Mouse (Mus musculus): ENCODE results near the gene Runx2.

Gene Runx2

DNA sequence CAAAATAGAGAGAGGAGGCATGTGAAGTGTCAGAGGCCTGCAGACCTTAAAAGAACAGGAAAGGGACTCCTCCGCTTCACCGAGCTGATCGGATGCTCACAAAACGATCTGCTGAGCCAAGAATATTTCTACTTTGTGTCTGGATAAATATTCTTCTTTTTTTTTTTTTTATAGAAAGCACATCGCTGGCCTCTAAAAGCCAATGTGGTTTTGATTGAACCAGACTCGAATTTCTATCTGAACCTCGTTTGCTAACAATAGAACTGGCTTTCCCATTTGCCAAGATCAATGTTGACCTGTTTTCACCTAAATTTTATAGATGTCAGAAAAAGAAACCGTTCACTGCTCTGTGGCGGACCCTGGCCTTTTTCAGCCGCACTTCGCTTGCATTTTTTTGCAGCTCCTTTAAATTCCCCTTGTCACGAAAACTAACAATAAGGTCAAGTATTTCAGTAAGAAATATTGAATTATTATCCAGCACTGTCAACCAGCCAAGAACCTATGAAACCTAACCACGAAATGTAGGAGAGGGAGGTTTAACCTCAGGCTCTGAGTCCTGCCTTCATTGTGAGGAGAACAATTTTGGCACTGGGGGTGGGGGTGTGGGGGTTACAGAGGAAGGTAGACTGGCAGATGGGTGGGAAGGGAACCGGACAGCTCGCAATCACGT is 222.4 kb downstream of the Runx2 start:
- DNase-seq (ENCODE audit: low read depth, low spot score): no peak

DNA sequence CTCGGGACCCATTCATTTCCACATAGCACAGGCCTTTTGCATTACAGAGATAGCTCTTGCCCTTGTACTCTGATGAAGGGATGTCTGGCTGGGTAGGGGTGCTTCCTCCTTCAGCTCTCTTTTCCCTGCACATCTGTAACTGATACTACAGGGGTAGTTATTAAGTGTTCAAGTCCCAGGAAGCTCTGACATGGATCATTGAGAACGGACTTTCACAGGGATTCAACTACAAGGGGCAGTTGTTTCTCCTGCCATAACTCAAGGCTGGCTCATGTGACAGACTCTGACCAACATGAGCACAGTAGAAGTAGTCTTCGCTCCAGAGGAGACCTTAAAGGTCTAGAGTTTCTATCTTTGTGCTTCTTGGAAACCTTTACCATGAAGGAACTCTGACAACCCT is 226.1 kb downstream of the Runx2 start:
- no peak for DNase-seq (ENCODE audit: low read depth, low spot score)

GRCm38 (mm10) chr17:44588020-44588419 is 226.6 kb downstream of the Runx2 start:
- DNase-seq (ENCODE audit: low read depth, low spot score): no peak

GRCm38 (mm10) chr17:44586196-44586595 is 228.4 kb downstream of the Runx2 start:
- DNase-seq (ENCODE audit: low read depth, low spot score): no peak

- DNase-seq (ENCODE audit: low read depth, low spot score): no peak
These were observed 229.8 kb downstream of the Runx2 start for GRCm38 (mm10) chr17:44584781-44585180.

- no peak for DNase-seq (ENCODE audit: low read depth, low spot score)
These were observed 236.8 kb downstream of the Runx2 start for GRCm38 (mm10) chr17:44577791-44578190.

GRCm38 (mm10) chr17:44570899-44571298 is 243.7 kb downstream of the Runx2 start:
- DNase-seq (ENCODE audit: low read depth, low spot score): no peak

GRCm38 (mm10) chr17:44569020-44569621 is 245.5 kb downstream of the Runx2 start:
- DNase-seq (ENCODE audit: low read depth, low spot score): no peak

DNA sequence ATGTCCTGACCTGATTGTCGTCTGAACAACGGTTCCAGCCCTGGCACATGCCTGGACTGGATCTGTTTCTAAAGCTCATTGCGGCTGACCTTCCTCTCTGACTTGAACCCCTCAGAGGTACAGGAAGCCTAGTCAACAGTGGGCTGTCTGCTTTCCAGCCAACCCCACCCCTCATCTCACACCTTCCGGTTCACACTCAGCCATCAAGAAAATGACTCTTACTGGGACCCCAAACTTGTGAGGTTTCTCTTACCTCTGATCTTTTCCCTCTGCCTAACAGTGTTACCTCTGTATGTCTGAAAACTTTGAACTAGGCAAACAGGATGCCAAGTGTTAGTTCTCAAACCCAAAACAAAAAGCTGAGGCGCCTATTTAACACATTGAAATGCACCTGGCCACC is 247.6 kb downstream of the Runx2 start:
- DNase-seq (ENCODE audit: low read depth, low spot score): no peak

GRCm38 (mm10) chr17:44565884-44566515 is 248.6 kb downstream of the Runx2 start:
- DNase-seq (ENCODE audit: low read depth, low spot score): no peak

DNA sequence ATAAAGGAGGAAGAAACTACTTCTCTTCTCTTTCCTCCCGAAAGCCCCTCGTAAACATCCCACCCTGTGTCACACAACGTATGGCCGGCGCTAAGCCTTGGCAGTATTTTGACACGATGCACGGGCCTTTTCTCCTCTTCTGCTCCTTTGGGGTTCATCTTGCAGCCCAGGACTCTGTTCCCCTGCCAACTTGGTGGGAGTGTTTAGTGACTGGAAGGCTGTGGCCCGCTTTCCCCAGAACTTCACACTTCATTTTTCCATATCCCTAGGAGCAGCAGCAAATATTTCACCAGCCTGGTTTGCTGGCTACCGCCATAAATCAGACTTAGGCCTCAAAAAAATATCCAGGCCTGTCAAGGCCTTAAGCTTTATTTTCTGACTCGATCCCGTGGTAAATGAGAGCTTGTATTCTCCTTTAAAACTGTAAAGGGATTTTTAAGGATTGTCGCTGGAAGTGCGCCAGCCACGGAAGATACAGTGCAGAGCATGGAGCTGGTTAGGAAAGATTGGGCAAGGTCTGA is 249.2 kb downstream of the Runx2 start:
- DNase-seq (ENCODE audit: low read depth, low spot score): no peak

DNA sequence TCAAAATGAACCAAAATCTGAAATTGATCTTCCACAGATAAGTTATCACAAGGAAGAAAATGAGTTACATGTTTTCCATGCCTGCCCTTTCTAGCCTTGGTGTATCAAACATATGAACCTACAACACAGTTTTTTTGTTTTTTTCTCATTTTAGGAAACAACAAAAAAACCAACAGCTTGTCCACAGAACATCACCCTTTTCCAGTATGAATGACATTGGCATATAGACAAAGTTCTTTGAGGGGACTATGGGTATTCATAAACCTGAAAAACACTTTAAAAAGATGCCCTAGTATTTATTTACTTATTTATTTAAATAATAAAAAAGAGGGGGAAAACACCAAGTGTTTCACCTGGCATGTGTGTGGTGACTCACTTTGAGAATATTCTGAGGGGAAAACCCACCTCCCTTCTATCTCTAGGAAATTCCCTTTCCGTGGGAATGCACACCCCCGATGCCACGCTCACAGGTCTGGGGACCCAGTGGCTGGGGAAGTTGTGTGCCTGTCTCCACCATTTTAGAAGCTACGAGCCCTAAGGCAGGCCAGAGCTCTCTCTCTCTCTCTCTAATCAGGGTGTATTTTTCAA is 249.9 kb downstream of the Runx2 start:
- DNase-seq (ENCODE audit: low read depth, low spot score): no peak

GRCm38 (mm10) chr17:44560016-44560415 is 254.6 kb downstream of the Runx2 start:
- DNase-seq (ENCODE audit: low read depth, low spot score): no peak

GRCm38 (mm10) chr17:44557199-44558111 is 257.1 kb downstream of the Runx2 start:
- no peak for DNase-seq (ENCODE audit: low read depth, low spot score)

DNA sequence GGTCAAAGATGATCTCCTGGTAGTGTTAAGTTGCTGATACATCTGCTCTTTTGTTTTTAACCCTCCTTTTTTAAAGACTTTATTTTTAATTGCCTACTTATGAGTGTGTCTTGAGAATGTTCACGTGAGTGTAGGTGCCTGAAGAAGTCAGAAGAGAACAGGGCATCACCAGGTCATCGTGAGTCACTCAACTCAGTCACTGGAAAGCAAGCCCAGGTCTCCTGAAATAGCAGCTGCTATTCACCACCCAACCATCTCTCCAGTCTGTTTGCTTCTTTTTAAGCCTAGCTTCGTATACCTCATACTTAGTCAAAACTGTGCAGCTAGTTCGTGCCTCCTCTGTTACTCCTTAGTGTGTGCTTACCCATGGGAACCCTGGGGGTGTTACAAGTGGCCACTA is 259.7 kb downstream of the Runx2 start:
- DNase-seq (ENCODE audit: low read depth, low spot score): no peak

DNA sequence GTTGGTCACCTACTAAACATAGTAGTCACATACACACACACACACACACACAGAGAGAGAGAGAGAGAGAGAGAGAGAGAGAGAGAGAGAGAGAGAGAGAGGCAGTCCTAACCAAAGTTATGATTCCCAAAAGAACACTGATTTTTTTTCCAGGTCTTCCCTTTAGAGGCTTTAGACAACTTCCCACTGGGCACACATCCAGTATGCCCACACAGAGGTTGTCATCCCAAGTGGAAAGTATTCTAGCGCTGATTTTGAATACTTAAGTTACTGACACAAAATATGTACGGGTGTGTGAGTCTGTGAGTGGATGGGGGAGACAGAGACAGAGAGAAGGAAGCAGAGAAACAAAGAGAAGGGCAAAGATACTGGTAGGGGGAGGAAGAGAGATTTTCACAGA is 265.0 kb downstream of the Runx2 start:
- no peak for DNase-seq (ENCODE audit: low read depth, low spot score)

DNA sequence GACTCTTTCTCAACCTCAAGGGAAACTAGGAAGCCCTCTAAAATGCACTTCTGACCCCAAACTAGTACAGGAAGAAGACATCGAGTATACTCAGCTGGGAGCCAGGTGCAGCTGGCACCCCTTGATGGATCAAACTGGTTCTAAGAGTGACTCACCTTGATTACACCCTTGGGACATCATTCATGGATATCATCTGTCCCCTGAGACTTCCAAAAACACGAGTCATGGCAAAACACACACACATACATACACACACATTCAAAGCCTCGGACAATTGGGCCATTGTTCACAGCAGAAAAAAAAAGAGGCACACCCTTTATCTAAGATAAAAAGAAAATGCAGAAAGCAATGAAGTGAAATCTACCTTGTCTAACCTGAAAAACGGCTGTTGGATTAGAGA is 266.7 kb downstream of the Runx2 start:
- no peak for DNase-seq (ENCODE audit: low read depth, low spot score)

- DNase-seq (ENCODE audit: low read depth, low spot score): no peak
These were observed 267.8 kb downstream of the Runx2 start for GRCm38 (mm10) chr17:44546801-44547200.

DNA sequence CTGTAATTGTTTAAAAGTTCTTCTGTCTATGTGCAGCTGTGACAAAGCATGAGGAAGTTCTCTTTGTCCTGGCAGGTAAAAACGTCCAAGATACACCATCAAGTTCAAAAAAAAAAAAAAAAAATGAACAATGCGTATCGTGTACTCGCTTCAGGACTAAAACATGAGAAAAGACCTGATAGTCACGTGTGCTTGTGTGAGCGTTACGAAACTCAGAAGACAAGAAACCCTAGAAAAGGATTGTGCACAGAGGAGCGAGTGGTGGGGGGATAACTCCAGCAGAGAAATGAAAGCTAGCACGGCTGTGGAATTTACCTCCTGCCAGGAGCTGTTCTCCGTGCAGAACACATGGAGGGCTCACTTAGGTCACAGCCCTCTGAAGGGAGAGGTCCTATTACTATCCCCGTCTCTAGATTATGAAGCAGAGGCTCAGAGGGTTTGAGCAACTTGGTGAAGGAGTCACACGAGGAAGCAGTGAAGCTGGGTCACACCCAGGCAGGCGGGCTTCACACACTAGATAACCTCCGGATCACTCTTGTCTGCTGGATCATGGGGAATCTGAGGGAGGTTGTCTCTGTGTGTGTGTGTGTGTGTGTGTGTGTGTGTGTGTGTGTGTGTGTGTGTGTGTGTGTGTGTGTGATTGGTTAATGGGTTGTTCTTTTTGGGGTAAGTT is 269.3 kb downstream of the Runx2 start:
- no peak for DNase-seq (ENCODE audit: low read depth, low spot score)

- DNase-seq (ENCODE audit: low read depth, low spot score): no peak
These were observed 271.9 kb downstream of the Runx2 start for GRCm38 (mm10) chr17:44542706-44543105.

DNA sequence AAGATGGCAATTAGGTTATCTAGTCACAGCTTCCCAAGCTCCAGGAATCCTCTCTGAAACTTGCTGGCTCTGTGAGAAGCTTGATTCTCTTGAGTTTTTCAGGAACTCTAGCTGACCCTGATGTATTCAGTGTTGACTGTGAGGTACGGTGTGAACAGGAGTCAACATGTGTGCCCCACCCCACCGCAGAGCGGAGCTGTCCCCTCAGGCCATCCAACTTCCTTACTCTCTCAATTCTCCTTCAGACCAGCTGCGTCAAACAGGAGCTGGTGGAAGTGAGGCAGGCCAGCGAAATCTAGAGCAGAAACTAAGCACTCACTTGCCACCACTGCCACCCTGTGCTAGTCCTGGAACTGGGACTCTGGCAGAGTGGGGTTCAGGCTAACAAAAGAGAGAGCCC is 273.9 kb downstream of the Runx2 start:
- no peak for DNase-seq (ENCODE audit: low read depth, low spot score)
